12 mouse cellular contexts compared by ENCODE assay signal in genomic region chrX:52052011-52052410, GRCm38 (mm10).
A peak's percentile ranks its signal among the peaks of the same experiment; 100 is the strongest.
DNase-seq lines count a peak whose midpoint lies in the region; ATAC-seq and TF ChIP-seq lines count a peak whose summit lies in the region.
"Had no signal": no experiment of that assay in that cellular context is flagged by ENCODE, and none has a peak within 500 bp of the region (broad histone marks: within the 10 kb centered on the region; RNA-seq: fewer than 3 reads in every experiment).

No protein-coding gene starts in this region.

- DNase-seq in kidney, adult 11 months: peak; percentile 32
- peak; percentile 28 for DNase-seq in adrenal gland, adult 8-10 months
- peak; percentile 23 for DNase-seq in lung, postnatal 0 days (ENCODE audit: low spot score)
- no peak for DNase-seq in frontal cortex, postnatal 36 days (ENCODE audit: low spot score in 2 of 2)
- DNase-seq: cerebellum, adult 9-10 months; liver had no signal

- no peak overlapping the region for H3K4me2 ChIP-seq in kidney, embryonic 14.5 days (replicated peaks; ENCODE audit: low read depth, low read length)
- no peak overlapping the region for H3K4me2 ChIP-seq in embryonic facial prominence, embryonic 15.5 days (replicated peaks)
- no peak overlapping the region for H3K4me2 ChIP-seq in lung, postnatal 0 days (replicated peaks; ENCODE audit: low read depth, low read length)
- no peak overlapping the region for H3K4me2 ChIP-seq in intestine, embryonic 15.5 days (replicated peaks)
- H3K4me2 ChIP-seq: forebrain, embryonic 13.5 days had no signal

- WGBS in kidney, embryonic 14.5 days: 60% methylated on average over 5 of the region's 5 CpGs
- WGBS in embryonic facial prominence, embryonic 15.5 days: 70% methylated on average over 5 of the region's 5 CpGs
- WGBS in lung, postnatal 0 days: 27% methylated on average over 5 of the region's 5 CpGs
- WGBS in intestine, embryonic 15.5 days: 46% methylated on average over 5 of the region's 5 CpGs

- H3K9ac ChIP-seq in kidney, embryonic 14.5 days (ENCODE audit: low read depth, low read length): no peak overlapping the region
- H3K9ac ChIP-seq in embryonic facial prominence, embryonic 15.5 days: no peak overlapping the region
- no peak overlapping the region for H3K9ac ChIP-seq in lung, postnatal 0 days (replicated peaks; ENCODE audit: low read depth)
- no peak overlapping the region for H3K9ac ChIP-seq in intestine, embryonic 15.5 days
- H3K9ac ChIP-seq: forebrain, embryonic 13.5 days had no signal

- H3K9me3 ChIP-seq in kidney, embryonic 14.5 days (ENCODE audit: control insufficient read depth, low read length): no peaks in the 10 kb centered on the region
- H3K9me3 ChIP-seq in embryonic facial prominence, embryonic 15.5 days (replicated peaks): no peaks in the 10 kb centered on the region
- H3K9me3 ChIP-seq in lung, postnatal 0 days (ENCODE audit: low read length): no peaks in the 10 kb centered on the region
- no peaks in the 10 kb centered on the region for H3K9me3 ChIP-seq in intestine, embryonic 15.5 days
- H3K9me3 ChIP-seq: forebrain, embryonic 13.5 days had no signal

- no peaks in the 10 kb centered on the region for H3K27me3 ChIP-seq in kidney, embryonic 14.5 days (ENCODE audit: control insufficient read depth, insufficient read depth, low read length)
- H3K27me3 ChIP-seq in embryonic facial prominence, embryonic 15.5 days: no peaks in the 10 kb centered on the region
- no peaks in the 10 kb centered on the region for H3K27me3 ChIP-seq in lung, postnatal 0 days (replicated peaks; ENCODE audit: insufficient read depth, low read length)
- no peaks in the 10 kb centered on the region for H3K27me3 ChIP-seq in intestine, embryonic 15.5 days (replicated peaks)
- H3K27me3 ChIP-seq: forebrain, embryonic 13.5 days had no signal

- no peak for ATAC-seq in kidney, embryonic 14.5 days (ENCODE audit: low FRiP score, low TSS enrichment)
- ATAC-seq in embryonic facial prominence, embryonic 15.5 days (ENCODE audit: insufficient number of reproducible peaks, low FRiP score, low TSS enrichment, low read depth): no peak
- ATAC-seq in lung, postnatal 0 days: no peak
- no peak for ATAC-seq in intestine, embryonic 15.5 days
- ATAC-seq: activated CD4-positive, CD25-positive, alpha-beta regulatory T cell, adult 4 months; forebrain, embryonic 13.5 days; midbrain, embryonic 16.5 days had no signal

- TF ChIP-seq CTCF in lung, postnatal 0 days (IDR thresholded peaks at IDR 0.05): no peak

- TF ChIP-seq EP300 in lung, postnatal 0 days (IDR thresholded peaks at IDR 0.05): no peak

- no peaks in the 10 kb centered on the region for H3K4me1 ChIP-seq in kidney, embryonic 14.5 days (ENCODE audit: control insufficient read depth, insufficient read depth, low read length)
- H3K4me1 ChIP-seq in embryonic facial prominence, embryonic 15.5 days: no peaks in the 10 kb centered on the region
- no peaks in the 10 kb centered on the region for H3K4me1 ChIP-seq in lung, postnatal 0 days (ENCODE audit: insufficient read depth, low read depth, low read length)
- no peaks in the 10 kb centered on the region for H3K4me1 ChIP-seq in intestine, embryonic 15.5 days (replicated peaks)
- H3K4me1 ChIP-seq: forebrain, embryonic 13.5 days had no signal

- no peak overlapping the region for H3K27ac ChIP-seq in kidney, embryonic 14.5 days (ENCODE audit: low read depth, low read length)
- H3K27ac ChIP-seq in embryonic facial prominence, embryonic 15.5 days (replicated peaks): peak overlapping the region; percentile 34; the same call in 1 of the 2 replicates
- H3K27ac ChIP-seq in lung, postnatal 0 days (ENCODE audit: low read length): no peak overlapping the region
- H3K27ac ChIP-seq in intestine, embryonic 15.5 days: no peak overlapping the region
- H3K27ac ChIP-seq: forebrain, embryonic 13.5 days had no signal

- no peaks in the 10 kb centered on the region for H3K36me3 ChIP-seq in kidney, embryonic 14.5 days (ENCODE audit: control insufficient read depth, insufficient read depth, low read length)
- no peaks in the 10 kb centered on the region for H3K36me3 ChIP-seq in embryonic facial prominence, embryonic 15.5 days
- H3K36me3 ChIP-seq in lung, postnatal 0 days (ENCODE audit: insufficient read depth, low read length): no peaks in the 10 kb centered on the region
- no peaks in the 10 kb centered on the region for H3K36me3 ChIP-seq in intestine, embryonic 15.5 days

- H3K4me3 ChIP-seq in kidney, embryonic 14.5 days (ENCODE audit: low read length): no peak overlapping the region
- H3K4me3 ChIP-seq in embryonic facial prominence, embryonic 15.5 days (replicated peaks): no peak overlapping the region
- H3K4me3 ChIP-seq in lung, postnatal 0 days (ENCODE audit: low read depth, low read length): no peak overlapping the region
- H3K4me3 ChIP-seq in intestine, embryonic 15.5 days (replicated peaks): no peak overlapping the region
- H3K4me3 ChIP-seq: forebrain, embryonic 13.5 days had no signal

Comparison
In these comparisons a context has a peak if more than half of its experiments do, and no peak if none do; other contexts are left out.
1. DNase-seq: peak in kidney, adult 11 months (single experiment), adrenal gland, adult 8-10 months (single experiment) and lung, postnatal 0 days (single experiment); none in frontal cortex, postnatal 36 days (0 of 2).